Comparison of ENCODE assay signal across 1 mouse cellular context in the genomic region with DNA sequence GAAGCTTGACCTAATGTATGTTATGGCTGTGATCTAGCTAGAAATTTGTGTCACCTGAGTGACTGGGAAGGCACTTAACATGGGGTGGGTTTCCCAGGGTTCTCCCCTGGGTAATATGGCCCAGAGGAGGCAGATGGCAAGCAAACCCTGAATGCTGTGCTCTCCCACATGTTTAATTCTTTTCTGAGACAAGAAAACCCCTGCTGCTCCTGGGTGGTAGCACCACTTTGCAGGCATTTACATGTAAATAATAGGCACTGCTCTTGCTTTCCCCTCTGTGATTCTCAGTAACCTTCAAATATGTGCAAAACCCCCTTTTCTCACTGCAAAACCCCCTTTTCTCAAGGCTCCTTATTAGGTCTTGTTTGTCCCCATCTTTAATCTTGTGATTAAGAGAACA.
TF ChIP-seq lines count a peak whose summit lies in the region.

No protein-coding gene starts in this region.

TF ChIP-seq in CH12.LX, 34 proteins besides CTCF, POLR2A, EP300 and RAD21 (continued from another document):
- TF ChIP-seq ZC3H11A (IDR thresholded peaks at IDR 0.05; ENCODE audit: low read depth, low read length) (no peak), MAX (IDR thresholded peaks at IDR 0.05; ENCODE audit: low read length) (no peak), NELFE (IDR thresholded peaks at IDR 0.05; ENCODE audit: low read depth, low read length) (no peak), RCOR1 (conservative IDR thresholded peaks at IDR 0.05; ENCODE audit: low read depth, low read length) (no peak), ZNF384 (IDR thresholded peaks at IDR 0.05; ENCODE audit: low read depth, low read length) (no peak), CHD2 (IDR thresholded peaks at IDR 0.05; ENCODE audit: low read length) (no peak), MEF2A (IDR thresholded peaks at IDR 0.05; ENCODE audit: borderline replicate concordance, low read depth, low read length) (0 out of 2 replicates have a peak, but pooled peaks have one; percentile 23), USF1 (IDR thresholded peaks at IDR 0.05; ENCODE audit: low read depth, low read length) (no peak), CHD1 (IDR thresholded peaks at IDR 0.05; ENCODE audit: low read depth, low read length) (no peak), MYC (IDR thresholded peaks at IDR 0.05; ENCODE audit: low read depth, low read length) (no peak), ZMIZ1 (IDR thresholded peaks at IDR 0.05; ENCODE audit: low read depth, low read length) (no peak), BHLHE40 (IDR thresholded peaks at IDR 0.05; ENCODE audit: low read depth, low read length) (peak; percentile 35; the same call in 1 of the 2 replicates), SIN3A (IDR thresholded peaks at IDR 0.05; ENCODE audit: low read length) (no peak), MAFK (IDR thresholded peaks at IDR 0.05; ENCODE audit: insufficient replicate concordance, low read length) (no peak), TBP (conservative IDR thresholded peaks at IDR 0.05; ENCODE audit: low read depth, low read length) (no peak), ZKSCAN1 (IDR thresholded peaks at IDR 0.05; ENCODE audit: borderline replicate concordance, low read depth, low read length) (no peak), JUND (conservative IDR thresholded peaks at IDR 0.05; ENCODE audit: low read depth, low read length) (no peak), POLR2AphosphoS2 (IDR thresholded peaks at IDR 0.05; ENCODE audit: low read depth, low read length) (no peak), NRF1 (IDR thresholded peaks at IDR 0.05; ENCODE audit: low read depth, low read length) (no peak), E2F4 (IDR thresholded peaks at IDR 0.05; ENCODE audit: insufficient replicate concordance, low read depth, low read length) (no peak), ETS1 (conservative IDR thresholded peaks at IDR 0.05; ENCODE audit: low read depth, low read length) (peak; percentile 25; the same call in 1 of the 2 replicates), ELF1 (IDR thresholded peaks at IDR 0.05; ENCODE audit: low read depth, low read length) (no peak), USF2 (conservative IDR thresholded peaks at IDR 0.05; ENCODE audit: low read depth, low read length) (no peak), GABPA (IDR thresholded peaks at IDR 0.05; ENCODE audit: insufficient replicate concordance, low read depth, low read length) (no peak), MXI1 (IDR thresholded peaks at IDR 0.05; ENCODE audit: low read depth, low read length) (no peak), UBTF (IDR thresholded peaks at IDR 0.05; ENCODE audit: low read depth, low read length) (no peak)
